Mouse (Mus musculus) hindbrain, embryonic 11.5 days (tissue): ENCODE measurements around the gene Smcr8. TPM values are rescaled to one million over a fixed set of nuclear protein-coding genes. Genes with fewer than 3 reads are reported as not detected.

ENCODE experiments used
- ATAC-seq: fragments of 200-750 bp; cut with Nextera tagmentation; 2 replicates; pipeline ENCODE4 v1.8.0; 2017; ENCODE audit warnings: mild to moderate bottlenecking, moderate TSS enrichment, moderate library complexity; ENCODE audit not compliant: low FRiP score
- DNase-seq: peaks from one replicate; pipeline ENCODE4 v3.0.0-alpha.2; 2015; ENCODE audit warnings: low spot score
- H3K27ac ChIP-seq: fragments of 300-500 bp; sonication (generic); 2 replicates; pipeline ENCODE4 v1.5.1; 2014; ENCODE audit warnings: mild to moderate bottlenecking, low read depth, low read length
- H3K27me3 ChIP-seq: fragments of 300-500 bp; sonication (generic); 2 replicates; pipeline ENCODE4 v1.6.1; 2014; ENCODE audit warnings: mild to moderate bottlenecking, low read length, moderate library complexity, mixed read lengths; ENCODE audit not compliant: control insufficient read depth, insufficient read depth
- H3K36me3 ChIP-seq: fragments of 300-500 bp; sonication (generic); 2 replicates; pipeline ENCODE4 v1.6.1; 2014; ENCODE audit warnings: mild to moderate bottlenecking, low read length, moderate library complexity, mixed read lengths; ENCODE audit not compliant: control insufficient read depth, insufficient read depth
- H3K4me1 ChIP-seq: fragments of 300-500 bp; sonication (generic); replicated peaks from 2 replicates; pipeline ENCODE4 v1.6.1; 2014; ENCODE audit warnings: low read length, mixed read lengths; ENCODE audit not compliant: control insufficient read depth, insufficient read depth
- H3K4me2 ChIP-seq: fragments of 300-500 bp; sonication (generic); replicated peaks from 2 replicates; pipeline ENCODE4 v1.6.1; 2014; ENCODE audit warnings: mild to moderate bottlenecking, low read depth, low read length
- H3K4me3 ChIP-seq: fragments of 300-500 bp; sonication (generic); 2 replicates; pipeline ENCODE4 v1.5.1; 2014; ENCODE audit warnings: low read depth, low read length
- H3K9ac ChIP-seq: fragments of 300-500 bp; sonication (generic); 2 replicates; pipeline ENCODE4 v1.6.1; 2014; ENCODE audit warnings: low read depth, low read length
- H3K9me3 ChIP-seq: fragments of 300-500 bp; sonication (generic); 2 replicates; pipeline ENCODE4 v1.6.1; 2016; ENCODE audit warnings: low read length; ENCODE audit not compliant: control insufficient read depth
- WGBS: fragments of 180-500 bp; shearing (Covaris S2); extraction: QIAGEN DNeasy Blood & Tissue Kit; methylation state at CpG from one replicate; pipeline ENCODE4 v1.1.7; 2014; 5-methylcytosine and 5-hydroxymethylcytosine counted together
- polyA plus RNA-seq: library from polyadenylated mRNA; unstranded; fragments of >200 nt; fragmentation: Nextera tagmentation; extraction: Ambion mirVana; gene quantifications from 2 replicates; pipeline ENCODE4 v1.2.1, GENCODE M21; 2014

Smcr8 gene
- polyA plus RNA-seq, 1 experiment from 2014 or later: 8.8 TPM

DNA sequence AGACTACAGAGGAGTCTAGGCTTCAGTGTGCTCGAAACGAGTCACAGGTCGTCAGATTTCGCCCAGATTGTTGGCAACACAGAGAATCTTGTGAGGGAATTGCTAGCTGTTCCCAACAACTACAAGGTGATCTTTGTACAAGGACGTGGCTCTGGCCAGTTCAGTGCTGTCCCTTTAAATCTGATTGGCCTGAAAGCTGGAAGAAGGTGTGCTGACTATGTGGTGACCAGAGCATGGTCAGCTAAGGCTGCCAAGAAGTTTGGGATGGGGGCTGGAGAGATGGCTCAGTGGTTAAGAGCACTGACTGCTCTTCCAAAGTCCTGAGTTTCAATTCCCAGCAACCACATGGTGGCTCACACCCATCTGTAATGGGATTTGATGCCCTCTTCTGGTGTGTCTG, 39.1 kb downstream of the Smcr8 start:
- ATAC-seq (no peak), DNase-seq (no peak)
- Histone ChIP-seq H3K9ac (no peak overlapping the region), H3K27me3 (no peaks in the 10 kb centered on the region), H3K4me1 (no peaks in the 10 kb centered on the region), H3K36me3 (no peaks in the 10 kb centered on the region), H3K4me2 (no peak overlapping the region), H3K27ac (no peak overlapping the region), H3K9me3 (no peaks in the 10 kb centered on the region), H3K4me3 (no peak overlapping the region)
- 69% methylated on average over 5 of the region's 5 CpGs for WGBS

DNA sequence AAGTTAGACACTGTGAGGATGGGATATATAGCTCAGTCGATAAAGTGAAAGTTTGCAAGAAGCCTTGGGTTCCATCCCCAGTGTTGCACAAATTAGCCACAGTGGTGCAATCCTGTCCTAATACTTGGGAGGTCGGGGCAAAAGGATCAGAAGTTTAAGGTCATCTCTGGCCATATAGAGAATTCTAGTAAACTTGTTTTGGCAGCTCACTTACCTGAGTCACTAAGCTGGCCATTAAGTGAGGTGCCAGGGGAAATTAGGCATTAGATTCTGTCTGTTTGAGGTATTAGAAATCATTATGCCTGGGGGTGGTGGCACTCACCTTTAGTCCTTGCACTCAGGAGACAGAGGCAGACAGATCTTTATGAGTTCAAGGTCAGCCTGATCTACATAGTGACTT, 46.4 kb downstream of the Smcr8 start:
- Histone ChIP-seq H3K27me3 (no peaks in the 10 kb centered on the region), H3K4me2 (no peak overlapping the region), H3K36me3 (no peaks in the 10 kb centered on the region), H3K27ac (no peak overlapping the region), H3K4me3 (no peak overlapping the region), H3K9me3 (no peaks in the 10 kb centered on the region), H3K4me1 (no peaks in the 10 kb centered on the region), H3K9ac (no peak overlapping the region)
- ATAC-seq (no peak), DNase-seq (no peak)
- WGBS: 67% methylated on average over 2 of the region's 2 CpGs

DNA sequence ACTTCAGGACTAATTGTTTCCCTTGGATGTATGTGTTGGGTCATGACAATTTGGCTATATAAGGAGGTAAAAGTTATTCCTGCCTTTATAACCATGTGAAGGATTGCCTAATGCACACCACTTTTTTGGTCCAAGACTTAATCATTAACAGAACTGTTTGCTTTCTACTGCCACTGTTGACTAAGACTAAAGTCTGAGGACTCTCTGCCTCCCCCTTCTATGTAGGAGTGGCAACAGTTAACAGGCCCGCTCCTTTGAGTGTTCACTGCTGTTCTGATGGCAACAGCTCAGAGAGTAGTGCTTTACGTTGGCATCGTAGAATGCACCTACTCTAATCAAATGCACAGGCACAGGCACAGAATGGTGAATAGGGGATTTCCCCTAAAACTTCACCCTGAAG, 47.9 kb downstream of the Smcr8 start:
- ATAC-seq (no peak), DNase-seq (no peak)
- no peak overlapping the region for H3K27ac ChIP-seq
- no peak overlapping the region for H3K9ac ChIP-seq
- no peak overlapping the region for H3K4me2 ChIP-seq
- no peak overlapping the region for H3K4me3 ChIP-seq
- 83% methylated on average over 3 of the region's 3 CpGs for WGBS
- H3K9me3 ChIP-seq: no peaks in the 10 kb centered on the region
- no peaks in the 10 kb centered on the region for H3K27me3 ChIP-seq
- H3K4me1 ChIP-seq: no peaks in the 10 kb centered on the region
- H3K36me3 ChIP-seq: no peaks in the 10 kb centered on the region

DNA sequence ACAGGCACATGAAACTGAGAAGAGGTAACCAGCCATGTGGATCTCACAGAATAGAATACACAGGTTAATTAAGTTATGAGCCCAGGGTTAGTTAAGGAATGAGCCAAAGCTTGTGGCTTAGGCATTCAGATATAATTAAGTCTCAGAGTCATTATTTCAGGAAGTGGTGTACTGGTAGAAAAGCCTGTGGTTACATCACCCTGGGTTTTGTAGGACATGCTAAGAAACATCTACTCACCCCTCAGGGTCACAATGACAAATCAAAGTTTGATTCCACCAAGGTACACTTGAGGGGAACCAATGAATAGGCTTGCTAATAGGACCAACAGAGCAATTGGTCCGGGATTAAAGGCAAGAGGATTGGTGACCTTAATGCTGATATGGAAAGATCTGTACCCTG, 49.4 kb downstream of the Smcr8 start:
- no peaks in the 10 kb centered on the region for H3K4me1 ChIP-seq
- no peaks in the 10 kb centered on the region for H3K9me3 ChIP-seq
- no peaks in the 10 kb centered on the region for H3K36me3 ChIP-seq
- H3K27me3 ChIP-seq: no peaks in the 10 kb centered on the region
- no peak for DNase-seq
- H3K27ac ChIP-seq: no peak overlapping the region
- no peak overlapping the region for H3K4me2 ChIP-seq
- ATAC-seq: no peak
- no peak overlapping the region for H3K4me3 ChIP-seq
- WGBS: 63% methylated on average over 1 of the region's 1 CpGs
- H3K9ac ChIP-seq: no peak overlapping the region

DNA sequence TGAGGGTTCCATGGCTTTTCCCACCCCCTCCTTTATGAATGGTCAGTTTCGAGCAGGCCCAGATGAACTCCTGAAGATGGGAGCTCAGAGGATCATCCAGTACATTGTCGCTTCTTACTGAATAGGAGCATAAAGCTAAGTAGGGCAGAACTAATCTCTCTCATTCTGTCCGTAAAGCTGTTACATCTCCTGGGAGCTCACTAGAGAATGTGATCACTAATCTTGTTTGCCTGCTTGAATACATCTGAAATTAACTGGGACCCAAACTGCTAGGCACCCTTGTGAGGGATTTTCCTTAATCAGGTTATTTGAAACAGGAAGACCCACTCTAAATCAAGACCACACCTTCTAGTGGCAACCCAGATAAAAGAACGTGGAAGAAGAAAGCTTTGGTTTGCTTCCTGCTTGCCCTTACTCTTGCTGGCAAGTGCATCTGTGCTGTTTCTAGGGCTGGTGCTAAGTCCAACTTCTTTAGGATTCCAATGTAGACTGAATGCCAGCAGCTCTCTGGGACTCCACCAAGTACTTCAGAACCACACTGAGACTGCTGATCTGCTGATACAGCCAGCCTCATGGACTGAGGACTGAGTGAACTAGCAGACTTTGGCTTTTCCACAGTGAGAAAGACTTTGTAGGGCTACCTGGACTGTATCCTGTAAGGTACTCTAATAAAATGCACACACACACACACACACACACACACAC, 50.1 kb downstream of the Smcr8 start:
- no peaks in the 10 kb centered on the region for H3K9me3 ChIP-seq
- H3K4me1 ChIP-seq: no peaks in the 10 kb centered on the region
- no peak for ATAC-seq
- WGBS: 66% methylated on average over 4 of the region's 4 CpGs
- H3K27me3 ChIP-seq: no peaks in the 10 kb centered on the region
- no peak overlapping the region for H3K4me2 ChIP-seq
- H3K36me3 ChIP-seq: no peaks in the 10 kb centered on the region
- no peak for DNase-seq
- H3K4me3 ChIP-seq: no peak overlapping the region
- no peak overlapping the region for H3K27ac ChIP-seq
- H3K9ac ChIP-seq: no peak overlapping the region

DNA sequence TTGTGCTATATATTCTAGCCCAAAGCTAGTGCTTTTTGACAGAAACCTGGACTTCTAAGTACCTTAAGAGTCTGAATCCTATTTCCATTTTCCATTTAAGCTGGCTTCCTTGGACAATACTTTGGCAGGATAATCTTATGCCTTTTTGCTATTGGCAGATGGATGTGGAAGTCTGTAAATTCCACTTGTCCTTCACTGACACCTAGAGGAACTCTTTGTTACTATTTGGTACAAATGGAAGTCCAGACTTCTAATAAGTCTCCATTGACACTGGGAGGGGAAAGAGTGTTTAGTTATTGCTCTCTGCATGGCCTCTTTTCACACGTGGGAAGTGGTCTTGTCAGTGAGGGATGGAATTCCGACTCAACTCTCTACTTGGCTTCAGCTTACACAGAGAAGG, 51.6 kb downstream of the Smcr8 start:
- no peaks in the 10 kb centered on the region for H3K36me3 ChIP-seq
- DNase-seq (no peak), ATAC-seq (no peak)
- H3K27me3 ChIP-seq: no peaks in the 10 kb centered on the region
- no peaks in the 10 kb centered on the region for H3K9me3 ChIP-seq
- H3K4me3 ChIP-seq: no peak overlapping the region
- no peak overlapping the region for H3K9ac ChIP-seq
- 41% methylated on average over 2 of the region's 2 CpGs for WGBS
- no peak overlapping the region for H3K27ac ChIP-seq
- H3K4me1 ChIP-seq: no peaks in the 10 kb centered on the region
- no peak overlapping the region for H3K4me2 ChIP-seq

DNA sequence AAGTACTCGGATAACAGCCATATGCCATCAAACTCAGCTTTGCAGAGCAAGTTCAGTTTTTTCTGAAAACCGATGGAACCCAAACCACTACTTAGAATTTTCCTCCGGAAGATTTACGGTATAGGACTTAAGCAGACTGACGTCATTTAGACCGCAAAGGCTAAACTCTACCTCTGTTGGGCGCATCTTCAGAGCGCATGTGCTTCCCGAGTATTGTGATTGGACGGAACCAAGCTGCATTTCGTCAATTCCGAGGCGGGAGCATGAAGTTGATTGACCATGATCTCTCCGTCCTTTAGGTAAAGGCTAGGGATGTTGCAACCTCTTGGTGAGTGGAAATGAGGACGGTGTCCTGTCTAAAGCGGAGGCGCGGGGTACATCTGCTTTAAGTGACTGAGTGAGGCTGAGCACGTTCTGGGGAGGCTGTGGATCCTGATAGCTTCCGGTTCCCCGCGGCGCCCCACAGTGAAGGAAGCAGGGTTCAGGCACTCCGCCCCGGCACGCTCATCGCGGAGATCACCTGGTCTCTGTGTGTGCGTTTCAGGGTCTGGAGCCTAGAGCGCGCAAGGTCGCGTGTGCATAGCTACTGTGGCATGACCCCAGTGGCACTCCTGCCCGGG, 53.2 kb downstream of the Smcr8 start, which contains the start of gene Dhrs7b:
Gene Dhrs7b (plus strand): TSS at position 199 of the 620 bp plus-strand sequence.
- Histone ChIP-seq H3K27me3 (no peaks in the 10 kb centered on the region), H3K4me2 (peak within 1 kb of the TSS; percentile 81), H3K27ac (peak within 1 kb of the TSS; percentile 45; the same call in 1 of the 2 replicates), H3K4me1 (no peaks in the 10 kb centered on the region), H3K9ac (peak within 1 kb of the TSS; percentile 69), H3K36me3 (no peaks in the 10 kb centered on the region), H3K4me3 (peak within 1 kb of the TSS; percentile 72), H3K9me3 (no peaks in the 10 kb centered on the region)
- peak; percentile 90 for ATAC-seq
- WGBS: under 1% methylated on average over 34 of the region's 34 CpGs
- peak; percentile 84 for DNase-seq

DNA sequence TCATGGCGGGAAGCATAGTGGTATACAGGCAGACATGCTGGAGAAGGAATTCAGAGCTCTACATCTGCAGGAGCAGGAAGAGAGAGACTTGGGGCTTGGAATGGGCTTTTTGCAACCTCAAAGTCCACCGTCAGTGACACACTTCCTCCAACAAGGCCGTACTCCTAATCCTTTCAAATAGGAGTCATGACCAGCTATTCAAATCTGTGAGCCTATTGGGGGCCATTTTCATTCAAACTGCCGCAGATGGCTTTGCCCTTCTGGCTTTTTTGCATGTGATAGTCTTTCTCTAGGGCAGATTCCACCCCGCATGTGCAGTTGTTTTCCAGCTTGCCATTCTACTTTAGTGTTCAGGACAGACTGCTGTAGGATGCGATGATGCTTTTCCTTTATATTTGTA, 59.6 kb downstream of the Smcr8 start:
- ATAC-seq (no peak), DNase-seq (no peak)
- no peaks in the 10 kb centered on the region for H3K9me3 ChIP-seq
- H3K4me2 ChIP-seq: no peak overlapping the region
- no peaks in the 10 kb centered on the region for H3K4me1 ChIP-seq
- H3K4me3 ChIP-seq: no peak overlapping the region
- H3K9ac ChIP-seq: no peak overlapping the region
- WGBS: 91% methylated on average over 6 of the region's 6 CpGs
- no peaks in the 10 kb centered on the region for H3K27me3 ChIP-seq
- no peaks in the 10 kb centered on the region for H3K36me3 ChIP-seq
- H3K27ac ChIP-seq: no peak overlapping the region
